Mouse (Mus musculus) inflammation-experienced regulatory T-cells, adult 16 weeks (primary cell): ENCODE results near the gene Rpgr. TPM values are rescaled to one million over a fixed set of nuclear protein-coding genes. Genes with fewer than 3 reads are reported as not detected.

Source experiments
- polyA plus RNA-seq: library from polyadenylated mRNA; unstranded; fragments of 100-300 nt; shearing (Covaris generic); gene quantifications from one replicate; pipeline ENCODE4 v1.2.1, GENCODE M21; 2017

Gene Rpgr
- polyA plus RNA-seq, result 5.2 TPM

DNA sequence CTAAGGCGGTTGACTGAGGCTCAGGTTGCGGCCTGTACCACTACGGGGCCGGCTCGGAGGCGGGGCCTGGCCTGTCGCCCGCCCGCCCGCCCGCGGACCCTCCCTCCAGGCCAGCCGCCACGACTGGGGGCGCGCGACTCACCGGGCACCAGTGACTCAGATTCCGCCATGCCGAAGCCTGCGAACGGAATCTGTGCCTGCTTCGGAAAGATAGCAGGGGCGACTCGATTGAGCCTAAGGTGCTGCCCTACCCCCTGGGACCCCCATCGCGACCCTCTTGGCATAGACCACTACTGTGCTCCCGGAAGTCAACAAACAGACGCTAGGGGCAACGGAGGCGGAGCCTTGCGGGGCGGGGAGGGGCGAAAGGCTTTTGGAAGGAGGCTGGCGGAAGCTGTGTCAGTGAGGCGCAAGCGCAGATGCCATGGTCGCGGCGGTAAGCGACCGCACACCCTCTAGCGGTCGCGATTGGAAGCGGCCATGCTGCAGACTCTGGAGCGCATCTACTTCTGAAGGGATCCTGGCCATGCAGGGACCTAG is at the start of gene Rpgr:
Rpgr (minus strand) TSS at position 511 of the 540 bp plus-strand sequence.

DNA sequence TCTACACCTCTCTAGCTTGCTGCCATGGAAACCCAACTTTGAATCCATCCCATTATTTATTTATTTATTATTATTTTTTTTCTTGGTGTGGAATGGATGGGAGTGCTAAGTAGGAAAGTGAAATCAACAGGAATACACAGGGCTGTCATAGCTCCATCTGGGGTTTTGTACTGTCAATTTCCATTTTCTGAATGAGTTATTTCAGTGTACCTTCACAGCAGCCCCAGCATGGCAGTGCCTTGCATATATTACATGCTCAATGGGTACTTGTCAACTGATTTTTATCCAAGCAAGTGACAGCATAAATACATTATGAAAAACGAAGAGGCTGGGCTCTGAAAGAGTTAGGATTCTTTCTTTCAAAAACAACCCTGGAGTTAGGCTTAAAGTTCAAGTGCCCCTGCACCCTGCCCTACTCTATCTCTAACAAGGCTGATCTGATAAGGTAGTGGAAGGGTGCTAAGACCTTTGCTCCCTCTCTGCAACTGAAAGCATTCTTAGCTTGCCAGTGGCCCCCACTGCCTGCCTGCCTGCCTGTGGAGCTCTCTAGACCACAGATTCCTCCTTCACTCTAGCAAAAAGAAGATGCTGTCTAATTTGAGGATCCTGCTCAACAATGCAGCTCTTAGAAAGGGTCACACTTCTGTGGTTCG is 35.3 kb upstream of the Rpgr start, which contains the start of gene Otc:
Otc (plus strand) TSS at position 454 of the 653 bp plus-strand sequence.

DNA sequence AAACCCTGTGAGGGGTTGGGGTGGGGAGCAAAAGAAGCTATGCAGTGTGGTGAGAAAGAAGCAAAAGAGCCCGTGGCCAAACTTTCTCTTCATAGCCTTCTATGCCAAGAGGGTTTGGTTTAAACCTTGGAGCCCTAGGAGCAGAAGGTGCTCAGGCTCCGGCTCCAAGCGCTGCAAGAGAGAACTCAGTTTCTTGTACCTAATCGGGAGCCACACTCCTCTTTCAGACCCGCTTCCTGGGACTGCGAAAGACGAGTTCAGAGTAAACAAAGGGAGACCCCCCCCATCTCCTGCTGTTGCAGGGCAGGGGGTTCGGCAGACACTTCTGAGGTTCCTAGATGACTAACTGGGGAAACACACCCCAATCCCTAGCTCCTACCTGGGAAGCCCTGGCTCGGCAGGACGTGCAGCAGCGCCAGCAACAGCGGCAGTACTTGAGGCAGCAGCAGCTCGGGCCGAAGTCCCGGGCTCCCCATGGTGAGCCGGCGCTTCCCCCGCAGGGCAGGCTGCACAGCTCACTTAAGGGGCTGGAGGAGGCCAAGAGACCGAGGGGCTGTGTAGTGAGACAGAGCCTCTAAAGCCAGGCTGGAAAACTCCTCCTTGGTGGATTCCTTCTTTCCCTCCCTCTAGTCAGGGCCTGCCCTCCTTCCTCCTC is 99.5 kb downstream of the Rpgr start, which contains the start of gene Srpx:
Srpx (minus strand) TSS at position 645 of the 655 bp plus-strand sequence.

Other genes with a start within 250 kb of the Rpgr start
- not detected for gene Srpx, start 99.2 kb downstream of the Rpgr start, polyA plus RNA-seq
- gene Otc, start 35.4 kb upstream of the Rpgr start, polyA plus RNA-seq, result not detected